Mouse (Mus musculus): ENCODE results near the gene Pax2.

GRCm38 (mm10) chr19:44800327-44800726 is 44.5 kb downstream of the Pax2 start:
- TF ChIP-seq POLR2A (IDR thresholded peaks at IDR 0.05; ENCODE audit: low read depth, low read length) (no peak), CTCF (IDR thresholded peaks at IDR 0.05; ENCODE audit: borderline replicate concordance, insufficient read depth, low read length) (no peak)
